Mouse (Mus musculus) forebrain, embryonic 12.5 days (tissue): Measurements from ENCODE around the gene Lck. TPM values are rescaled to one million over a fixed set of nuclear protein-coding genes. Genes with fewer than 3 reads are reported as not detected.
A peak's percentile ranks its signal among the peaks of the same experiment; 100 is the strongest.
"Not testable (repeated sequence)": the region's sequence is repeated elsewhere in the genome, so short reads cannot be mapped to it uniquely, and the experiment has no call there.

Experiments used
- ATAC-seq: fragments of 200-750 bp; cut with Nextera tagmentation; 2 replicates; pipeline ENCODE4 v1.8.0; 2017; ENCODE audit warnings: moderate TSS enrichment; ENCODE audit not compliant: low FRiP score
- H3K27ac ChIP-seq: fragments of 300-500 bp; sonication (generic); 2 replicates; pipeline ENCODE4 v1.5.1; 2016; ENCODE audit warnings: mild to moderate bottlenecking
- H3K27me3 ChIP-seq: fragments of 300-500 bp; sonication (generic); 2 replicates; pipeline ENCODE4 v1.6.1; 2016; ENCODE audit warnings: mild to moderate bottlenecking
- H3K36me3 ChIP-seq: fragments of 300-500 bp; sonication (generic); replicated peaks from 2 replicates; pipeline ENCODE4 v1.6.1; 2016; ENCODE audit warnings: mild to moderate bottlenecking
- H3K4me1 ChIP-seq: fragments of 300-500 bp; sonication (generic); 2 replicates; pipeline ENCODE4 v1.6.1; 2016
- H3K4me2 ChIP-seq: fragments of 300-500 bp; sonication (generic); 2 replicates; pipeline ENCODE4 v1.6.1; 2016; ENCODE audit warnings: mild to moderate bottlenecking, moderate library complexity
- H3K4me3 ChIP-seq: fragments of 300-500 bp; sonication (generic); replicated peaks from 2 replicates; pipeline ENCODE4 v1.5.1; 2016; ENCODE audit warnings: mild to moderate bottlenecking
- H3K9ac ChIP-seq: fragments of 300-500 bp; sonication (generic); 2 replicates; pipeline ENCODE4 v1.6.1; 2016; ENCODE audit warnings: mild to moderate bottlenecking
- H3K9me3 ChIP-seq: fragments of 300-500 bp; sonication (generic); 2 replicates; pipeline ENCODE4 v1.6.1; 2016
- WGBS: fragments of 180-500 bp; shearing (Covaris S2); methylation state at CpG from one replicate; pipeline ENCODE4 v1.1.7; 2016; 5-methylcytosine and 5-hydroxymethylcytosine counted together
- polyA plus RNA-seq: library from polyadenylated mRNA; unstranded; fragments of >200 nt; fragmentation: Nextera tagmentation; extraction: Ambion mirVana; gene quantifications from 2 replicates; pipeline ENCODE4 v1.2.1, GENCODE M21; 2016

Lck gene
- polyA plus RNA-seq, 1 experiment from 2014 or later: 9.0 TPM

DNA sequence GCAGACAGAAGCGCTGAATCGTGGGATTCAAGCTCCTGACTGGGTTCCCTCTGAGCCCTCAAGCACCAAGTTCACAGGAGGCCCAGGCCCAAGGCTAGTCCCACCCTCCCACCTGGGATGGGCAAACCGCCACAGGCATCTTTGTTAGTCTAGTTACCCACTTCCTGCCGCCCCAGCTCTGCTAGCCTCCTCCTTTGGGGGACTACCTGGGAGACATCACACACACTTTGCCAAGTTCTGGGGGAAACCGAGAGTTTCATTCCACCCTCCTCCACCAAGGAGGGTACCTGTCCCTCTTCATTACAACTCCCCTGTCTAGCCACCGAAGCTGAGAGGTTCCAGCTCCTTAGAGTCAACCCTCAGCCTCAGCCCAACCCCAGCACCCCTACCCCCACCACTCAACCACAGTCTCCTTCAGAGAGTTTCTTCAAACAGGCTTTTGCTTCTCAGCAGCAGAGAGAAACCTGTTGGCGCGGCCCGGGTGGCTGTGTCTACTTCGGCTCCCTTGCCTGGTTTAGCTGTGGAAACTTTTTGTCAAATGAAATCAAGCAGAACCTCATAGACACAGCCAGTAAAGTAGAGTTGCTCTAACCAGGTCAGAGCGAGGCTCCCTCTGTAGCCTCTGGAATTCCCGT lies 15.0 kb downstream of the Lck start:
- no peak for ATAC-seq
- H3K27ac ChIP-seq: no peak overlapping the region
- H3K9me3 ChIP-seq: no peaks in the 10 kb centered on the region
- peaks cover 12% of the 10 kb centered on the region; the same call in 1 of the 2 replicates for H3K27me3 ChIP-seq
- no peak overlapping the region for H3K4me2 ChIP-seq
- WGBS: 87% methylated on average over 12 of the region's 12 CpGs
- H3K4me3 ChIP-seq: no peak overlapping the region
- peaks cover 14% of the 10 kb centered on the region for H3K4me1 ChIP-seq
- no peaks in the 10 kb centered on the region for H3K36me3 ChIP-seq
- no peak overlapping the region for H3K9ac ChIP-seq

DNA sequence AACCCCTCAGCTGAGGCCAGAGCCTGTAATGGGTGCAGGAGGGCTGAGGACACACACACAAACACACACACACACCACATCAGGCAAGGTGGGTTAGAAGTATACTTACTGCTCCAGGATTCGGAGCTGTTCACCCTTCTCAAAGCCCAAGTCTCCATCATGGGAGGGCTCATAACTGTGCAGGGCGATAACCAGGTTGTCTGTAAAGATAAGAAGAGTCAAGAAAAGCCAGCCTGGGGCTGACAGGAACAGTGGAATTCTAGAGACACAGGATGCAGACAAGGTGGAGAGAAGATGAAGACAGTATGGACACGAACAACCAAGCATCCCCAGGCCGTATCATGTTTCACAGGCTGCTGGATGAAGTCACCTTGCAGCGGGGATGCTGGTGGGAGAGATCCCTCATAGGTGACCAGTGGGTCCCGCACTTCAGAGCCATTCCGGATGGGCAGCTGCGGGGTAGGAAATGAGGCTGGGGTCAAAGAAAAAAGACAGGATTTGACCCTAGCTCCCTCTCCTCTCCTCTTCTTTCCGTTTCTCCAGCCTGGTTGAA lies 16.1 kb downstream of the Lck start:
- H3K4me3 ChIP-seq: no peak overlapping the region; the same call in 1 of the 2 replicates
- no peaks in the 10 kb centered on the region for H3K9me3 ChIP-seq
- 79% methylated on average over 9 of the region's 9 CpGs for WGBS
- H3K36me3 ChIP-seq: no peaks in the 10 kb centered on the region
- H3K4me1 ChIP-seq: peaks cover 14% of the 10 kb centered on the region
- H3K9ac ChIP-seq: no peak overlapping the region
- peak overlapping the region; percentile 77; the same call in 1 of the 2 replicates for H3K4me2 ChIP-seq
- no peak overlapping the region for H3K27ac ChIP-seq
- H3K27me3 ChIP-seq: peaks cover 12% of the 10 kb centered on the region; the same call in 1 of the 2 replicates
- ATAC-seq: no peak

DNA sequence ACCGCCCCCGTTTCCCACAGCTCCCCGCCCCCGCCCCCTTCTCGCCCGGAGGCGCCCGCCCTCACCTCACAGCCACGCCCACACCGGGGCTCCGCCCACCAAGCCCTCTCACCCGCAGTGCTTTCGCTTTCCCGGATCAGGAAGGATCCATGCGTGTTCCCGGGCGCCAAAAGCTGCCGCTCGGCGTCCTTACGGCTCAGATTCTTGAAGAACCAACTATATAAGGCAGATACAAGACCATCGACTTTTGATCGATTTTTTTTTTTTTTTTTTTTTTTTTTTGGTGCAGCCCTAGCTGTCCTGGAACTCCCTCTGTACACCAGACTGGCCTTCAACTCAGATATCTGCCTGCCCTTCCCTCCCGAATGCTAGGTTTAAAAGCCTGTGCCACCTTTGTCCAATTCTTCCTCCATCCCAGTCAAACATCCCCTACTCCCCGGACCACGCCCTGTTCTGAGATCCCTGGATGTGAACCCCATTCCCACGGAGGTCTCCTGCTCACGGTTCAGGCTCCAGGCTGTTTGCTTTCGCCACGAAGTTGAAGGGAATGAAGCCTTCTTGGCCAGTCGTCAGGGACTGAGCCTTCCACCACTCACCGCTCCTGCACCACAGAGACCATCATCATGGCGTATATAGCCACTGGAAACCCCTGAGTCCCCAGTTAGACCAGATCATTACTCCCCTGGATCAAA lies 16.8 kb downstream of the Lck start:
- ATAC-seq: peak; percentile 88
- Histone ChIP-seq H3K9me3 (no peaks in the 10 kb centered on the region), H3K36me3 (no peaks in the 10 kb centered on the region), H3K4me2 (peak overlapping the region; percentile 77), H3K4me1 (peaks cover 14% of the 10 kb centered on the region), H3K27ac (peak overlapping the region; percentile 27; the same call in 1 of the 2 replicates), H3K9ac (peak overlapping the region; percentile 52; the same call in 1 of the 2 replicates), H3K27me3 (peaks cover 12% of the 10 kb centered on the region; the same call in 1 of the 2 replicates), H3K4me3 (peak overlapping the region; percentile 48)
- WGBS: 7% methylated on average over 33 of the region's 33 CpGs

DNA sequence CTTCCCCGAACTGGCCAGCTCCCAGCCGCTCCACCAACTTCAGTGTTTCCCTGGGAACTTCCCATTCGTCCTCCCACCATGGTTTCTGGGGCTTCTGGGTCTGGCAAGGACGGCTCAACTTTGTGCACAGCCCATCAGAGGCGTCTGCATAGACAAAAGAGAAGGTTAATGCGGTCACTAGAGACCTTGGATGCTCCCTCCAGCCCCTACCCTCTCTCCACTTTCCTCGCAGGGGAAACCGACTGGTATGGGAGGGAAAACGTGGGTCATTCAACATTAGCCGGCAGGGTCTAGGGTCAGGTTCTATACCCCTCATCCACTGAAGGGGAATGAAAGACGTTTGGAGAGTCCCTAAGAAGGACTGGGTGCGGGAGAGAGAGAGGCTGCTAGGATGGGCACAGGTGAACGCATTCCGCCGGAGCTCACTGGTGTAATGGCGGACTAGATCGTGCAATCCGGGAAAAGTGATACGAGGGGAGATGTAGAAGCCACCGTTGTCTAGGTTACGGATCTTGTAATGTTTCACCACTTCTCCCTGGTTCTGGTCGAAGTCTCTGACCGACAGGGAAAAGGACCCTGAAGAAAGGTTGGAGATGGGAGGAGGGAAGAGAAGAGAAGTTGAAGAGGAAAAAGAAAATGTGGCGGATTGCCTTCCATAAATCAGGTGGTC lies 17.4 kb downstream of the Lck start:
- Histone ChIP-seq H3K9ac (peak overlapping the region; percentile 52), H3K27me3 (peaks cover 12% of the 10 kb centered on the region; the same call in 1 of the 2 replicates), H3K36me3 (no peaks in the 10 kb centered on the region), H3K4me2 (peak overlapping the region; percentile 77), H3K9me3 (no peaks in the 10 kb centered on the region), H3K27ac (peak overlapping the region; percentile 56; the same call in 1 of the 2 replicates), H3K4me3 (peak overlapping the region; percentile 48), H3K4me1 (peaks cover 14% of the 10 kb centered on the region)
- WGBS: under 1% methylated on average over 24 of the region's 24 CpGs
- ATAC-seq: peak; percentile 52

DNA sequence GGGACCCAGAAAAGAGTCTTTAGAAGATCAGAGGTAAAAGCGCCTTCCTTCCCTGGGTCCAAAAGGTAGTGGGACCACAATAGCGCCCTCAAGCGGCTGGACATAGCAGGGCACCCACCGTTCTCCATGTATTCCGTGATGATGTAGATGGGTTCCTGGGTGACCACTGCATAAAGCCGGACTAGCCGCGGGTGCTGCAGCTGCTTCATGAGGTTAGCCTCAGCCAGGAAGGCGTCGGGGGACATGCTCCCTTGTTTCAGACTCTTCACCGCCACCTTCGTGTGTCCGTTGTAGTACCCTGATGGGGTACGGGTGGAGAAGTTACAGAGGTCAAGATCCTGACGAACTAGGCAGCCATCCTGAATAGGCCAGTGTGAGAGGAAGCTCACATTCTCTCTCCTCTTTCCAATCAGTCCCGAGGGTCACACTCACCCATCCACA lies 18.0 kb downstream of the Lck start:
- peak overlapping the region; percentile 48 for H3K4me3 ChIP-seq
- H3K9ac ChIP-seq: peak overlapping the region; percentile 52
- H3K27me3 ChIP-seq: peaks cover 12% of the 10 kb centered on the region; the same call in 1 of the 2 replicates
- peak; percentile 40; the same call in 1 of the 2 replicates for ATAC-seq
- H3K27ac ChIP-seq: no peak overlapping the region; the same call in 1 of the 2 replicates
- peak overlapping the region; percentile 77 for H3K4me2 ChIP-seq
- H3K9me3 ChIP-seq: no peaks in the 10 kb centered on the region
- H3K4me1 ChIP-seq: peaks cover 14% of the 10 kb centered on the region
- H3K36me3 ChIP-seq: no peaks in the 10 kb centered on the region
- 3% methylated on average over 16 of the region's 16 CpGs for WGBS

DNA sequence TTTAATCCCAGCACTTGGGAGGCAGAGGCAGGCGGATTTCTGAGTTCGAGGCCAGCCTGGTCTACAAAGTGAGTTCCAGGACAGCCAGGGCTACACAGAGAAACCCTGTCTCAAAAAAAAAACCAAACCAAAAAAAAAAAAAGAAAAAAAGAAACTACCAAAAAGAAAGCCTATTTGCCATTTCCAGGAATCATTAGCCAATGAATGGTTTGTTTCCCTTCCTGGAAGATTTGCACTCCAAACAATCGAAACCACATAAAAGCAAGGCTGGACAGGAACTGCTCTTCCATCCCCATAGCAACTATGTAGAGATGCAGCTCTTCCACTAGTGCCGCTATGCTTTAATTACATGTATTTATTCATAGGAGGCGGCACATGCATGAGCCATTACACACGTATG lies 18.9 kb downstream of the Lck start:
- H3K27ac ChIP-seq, H3K9me3 ChIP-seq, H3K4me3 ChIP-seq, H3K36me3 ChIP-seq, ATAC-seq, H3K9ac ChIP-seq, H3K4me2 ChIP-seq: not testable (repeated sequence)
- Histone ChIP-seq H3K27me3 (peaks cover 12% of the 10 kb centered on the region; the same call in 1 of the 2 replicates), H3K4me1 (peaks cover 14% of the 10 kb centered on the region)
- 77% methylated on average over 4 of the region's 6 CpGs for WGBS

DNA sequence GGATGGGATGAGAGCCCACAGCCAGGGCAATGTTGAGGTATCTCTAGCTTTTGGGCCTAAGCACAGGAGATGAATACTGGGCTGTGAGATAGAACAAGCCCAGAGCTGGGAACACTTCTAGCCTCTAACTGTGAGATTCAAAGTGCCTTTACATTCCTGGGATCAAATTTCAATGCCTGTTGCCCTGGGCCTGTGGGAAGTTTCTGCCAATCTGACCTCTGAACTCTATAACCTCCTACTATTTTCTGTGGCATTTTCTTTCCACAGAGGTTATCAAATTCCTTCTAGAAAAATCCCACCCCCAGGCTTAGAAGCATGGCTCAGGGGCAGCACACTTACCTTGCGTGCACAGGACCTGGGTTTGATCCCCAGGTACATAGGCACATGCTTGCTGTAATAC lies 23.1 kb downstream of the Lck start:
- Histone ChIP-seq H3K36me3 (no peaks in the 10 kb centered on the region), H3K27me3 (no peaks in the 10 kb centered on the region), H3K9ac (no peak overlapping the region), H3K4me1 (peaks cover under 1% of the 10 kb centered on the region), H3K27ac (no peak overlapping the region), H3K9me3 (no peaks in the 10 kb centered on the region), H3K4me3 (no peak overlapping the region), H3K4me2 (no peak overlapping the region)
- no peak for ATAC-seq
- WGBS: 85% methylated on average over 1 of the region's 1 CpGs

DNA sequence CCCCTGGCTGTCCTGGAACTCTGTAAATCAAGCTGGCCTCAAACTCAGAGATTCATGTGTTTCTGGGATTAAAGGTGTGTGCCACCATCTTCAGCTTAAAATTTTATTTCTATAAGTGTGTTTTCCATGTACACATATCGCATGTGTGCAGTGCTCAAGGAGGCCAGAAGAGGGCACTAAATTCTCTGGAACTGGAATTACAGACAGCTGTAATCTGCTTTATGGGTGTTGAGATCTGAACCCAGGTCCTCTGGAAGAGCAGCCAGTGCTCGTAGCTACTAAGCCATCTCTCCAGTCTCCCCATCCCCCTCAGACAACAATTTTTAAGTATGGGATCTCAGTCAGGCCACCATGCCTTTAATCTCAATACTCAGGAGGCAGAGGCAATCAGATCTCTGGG lies 24.1 kb downstream of the Lck start:
- H3K9me3 ChIP-seq: no peaks in the 10 kb centered on the region
- WGBS: 88% methylated on average over 2 of the region's 2 CpGs
- no peaks in the 10 kb centered on the region for H3K4me1 ChIP-seq
- H3K4me2 ChIP-seq: no peak overlapping the region
- no peak overlapping the region for H3K4me3 ChIP-seq
- ATAC-seq: no peak
- H3K36me3 ChIP-seq: no peaks in the 10 kb centered on the region
- H3K27me3 ChIP-seq: no peaks in the 10 kb centered on the region
- H3K27ac ChIP-seq: no peak overlapping the region
- no peak overlapping the region for H3K9ac ChIP-seq

DNA sequence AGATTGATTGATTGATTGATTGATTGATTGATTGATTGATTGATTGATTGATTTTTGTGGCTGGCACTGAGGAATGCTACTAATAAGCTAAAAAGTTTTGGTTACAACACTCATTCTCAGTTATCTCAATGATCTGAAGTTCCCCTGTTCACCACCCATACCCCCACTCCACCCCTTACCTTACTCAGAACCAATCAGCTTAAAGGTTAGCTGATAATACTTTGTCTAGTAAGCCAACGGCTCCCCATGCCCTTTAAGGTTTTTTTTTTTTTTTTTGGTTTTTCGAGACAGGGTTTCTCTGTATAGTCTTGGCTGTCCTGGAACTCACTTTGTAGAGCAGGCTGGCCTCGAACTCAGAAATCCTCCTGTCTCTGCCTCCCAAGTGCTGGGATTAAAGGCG lies 25.8 kb downstream of the Lck start:
- H3K4me3 ChIP-seq, H3K4me1 ChIP-seq, H3K27ac ChIP-seq, ATAC-seq, H3K36me3 ChIP-seq, H3K4me2 ChIP-seq, H3K9me3 ChIP-seq, H3K9ac ChIP-seq, H3K27me3 ChIP-seq: not testable (repeated sequence)
- 88% methylated on average over 4 of the region's 4 CpGs for WGBS

DNA sequence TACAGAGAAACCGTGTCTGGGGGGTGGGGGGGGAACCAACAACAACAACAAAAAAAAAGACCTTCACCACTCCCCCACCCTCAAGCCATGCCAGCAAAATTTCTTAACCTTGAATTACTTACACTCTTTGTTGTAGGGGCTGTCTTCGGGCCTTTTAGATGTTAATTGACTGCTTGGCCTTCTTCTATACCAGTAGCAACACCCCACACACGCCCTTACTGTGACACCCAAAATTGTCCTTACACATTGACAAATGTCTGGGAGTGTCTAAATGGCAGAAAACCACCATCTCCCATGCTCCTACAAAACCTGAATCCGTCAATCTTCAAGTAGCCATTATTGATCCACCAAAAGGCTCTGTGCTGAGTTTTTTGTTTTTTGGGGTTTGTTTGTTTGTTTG lies 29.3 kb downstream of the Lck start:
- Histone ChIP-seq H3K36me3 (peaks cover 9% of the 10 kb centered on the region), H3K27ac (no peak overlapping the region), H3K27me3 (no peaks in the 10 kb centered on the region), H3K9ac (no peak overlapping the region), H3K4me2 (no peak overlapping the region), H3K9me3 (no peaks in the 10 kb centered on the region), H3K4me1 (peaks cover 22% of the 10 kb centered on the region), H3K4me3 (no peak overlapping the region)
- WGBS: 88% methylated on average over 4 of the region's 4 CpGs
- no peak for ATAC-seq

DNA sequence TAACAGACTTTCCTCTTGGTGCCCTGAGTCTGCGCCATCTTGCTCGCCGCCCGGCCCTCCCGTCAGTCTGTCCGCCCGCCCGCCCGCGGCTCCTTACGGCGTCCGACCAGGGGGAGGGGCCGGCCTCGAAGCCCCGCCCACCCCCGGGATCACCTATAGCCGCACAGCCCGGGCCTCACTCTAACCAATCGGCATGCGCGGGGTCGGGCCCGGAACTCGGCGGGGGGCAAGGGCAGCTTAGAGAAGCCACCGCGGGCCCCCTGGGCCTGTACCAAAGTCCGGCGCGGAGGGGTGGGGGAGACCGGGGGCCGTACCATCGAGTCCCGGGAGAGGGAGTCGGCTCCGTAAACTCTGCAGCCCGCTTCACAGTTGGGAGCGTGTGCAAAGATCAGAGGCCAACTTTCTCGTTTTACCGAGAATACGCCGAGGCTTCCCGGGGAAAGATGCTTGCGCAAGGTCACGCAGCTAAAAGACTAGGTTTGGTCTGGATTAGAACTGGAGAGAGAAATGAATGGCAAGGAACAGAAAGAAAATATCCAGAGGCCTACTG lies 30.8 kb downstream of the Lck start, which contains the start of gene Hdac1:
Gene Hdac1, minus strand, starts transcription at position 122 of the 550 bp plus-strand sequence.
- Histone ChIP-seq H3K27me3 (no peaks in the 10 kb centered on the region), H3K4me2 (peak within 1 kb of the TSS; percentile 85), H3K9me3 (no peaks in the 10 kb centered on the region), H3K36me3 (peaks cover 19% of the 10 kb centered on the region), H3K4me3 (peak within 1 kb of the TSS; percentile 77), H3K9ac (peak within 1 kb of the TSS; percentile 83), H3K4me1 (peaks cover 22% of the 10 kb centered on the region), H3K27ac (peak within 1 kb of the TSS; percentile 88)
- ATAC-seq: peak; percentile 100
- WGBS: under 1% methylated on average over 45 of the region's 46 CpGs
